Mouse (Mus musculus): ENCODE data around the gene Pdk3. TPM values are rescaled to one million over a fixed set of nuclear protein-coding genes. Genes with fewer than 3 reads are reported as not detected.

Gene Pdk3
- total and polyA plus RNA-seq, 3 experiments: 25.5 to 84.4 (median 47.7) TPM

- H3K4me1 ChIP-seq (ENCODE audit: control insufficient read depth in 1 of 2, insufficient read depth in 2 of 2): no peaks in the 10 kb centered on the region
- H3K79me2 ChIP-seq (replicated peaks; ENCODE audit: control insufficient read depth, extremely low read depth, insufficient read depth, poor library complexity, severe bottlenecking): no peaks in the 10 kb centered on the region
- no peak for TF ChIP-seq RCOR1 (conservative IDR thresholded peaks at IDR 0.05; ENCODE audit: low read depth, low read length)
- no peak for TF ChIP-seq HCFC1 (IDR thresholded peaks at IDR 0.05; ENCODE audit: low read depth, low read length)
- no peak for TF ChIP-seq MAZ (IDR thresholded peaks at IDR 0.05; ENCODE audit: low read depth, low read length)
- TF ChIP-seq POLR2A (IDR thresholded peaks at IDR 0.05; ENCODE audit: low read depth, low read length): no peak
- no peak for TF ChIP-seq KAT2A (IDR thresholded peaks at IDR 0.05; ENCODE audit: insufficient replicate concordance, low read length)
- TF ChIP-seq MEF2A (IDR thresholded peaks at IDR 0.05; ENCODE audit: borderline replicate concordance, low read depth, low read length): no peak
- no peak for TF ChIP-seq ZC3H11A (IDR thresholded peaks at IDR 0.05; ENCODE audit: low read depth, low read length)
- TF ChIP-seq BHLHE40 (IDR thresholded peaks at IDR 0.05; ENCODE audit: low read depth, low read length): no peak
- TF ChIP-seq ZMIZ1 (IDR thresholded peaks at IDR 0.05; ENCODE audit: low read depth, low read length): no peak
- no peak for TF ChIP-seq MYC (IDR thresholded peaks at IDR 0.05; ENCODE audit: low read depth, low read length)
- no peak for TF ChIP-seq CTCF (conservative IDR thresholded peaks at IDR 0.05 in 1 of 2, IDR thresholded peaks at IDR 0.05 in 1 of 2; ENCODE audit: low read depth in 2 of 2, low read length in 2 of 2)
- no peak for TF ChIP-seq EP300 (IDR thresholded peaks at IDR 0.05; ENCODE audit: low read length)
- no peak for TF ChIP-seq ZNF384 (IDR thresholded peaks at IDR 0.05; ENCODE audit: low read depth, low read length)
- TF ChIP-seq RAD21 (IDR thresholded peaks at IDR 0.05; ENCODE audit: low read depth, low read length): no peak
- no peak for TF ChIP-seq ELF1 (IDR thresholded peaks at IDR 0.05; ENCODE audit: low read depth, low read length)
- TF ChIP-seq NELFE (IDR thresholded peaks at IDR 0.05; ENCODE audit: low read depth, low read length): no peak
- dilution Hi-C loops (cut with MboI; ENCODE audit: extremely low pct_ligation_motif_present, extremely low pct_unique_long_range_greater_than_20kb, low sequenced_read_pairs) (no loop called here), in situ Hi-C loops (cut with MboI; ENCODE audit: low pct_ligation_motif_present, low pct_unique_long_range_greater_than_20kb, low sequenced_read_pairs) (loop anchor here (10.0 kb wide), 1 partner anchor 136 kb away; no protein-coding TSS in a partner anchor)
- DNase-seq (ENCODE audit: extremely low read depth): no peak
- H3K9me3 ChIP-seq (replicated peaks; ENCODE audit: low read length): no peaks in the 10 kb centered on the region
- H3K27ac ChIP-seq (ENCODE audit: insufficient read depth, low read depth): no peak overlapping the region
- no peak overlapping the region for H3K4me2 ChIP-seq (ENCODE audit: insufficient read depth, low read depth, poor library complexity, severe bottlenecking)
- no peaks in the 10 kb centered on the region for H3K27me3 ChIP-seq (replicated peaks)
- no peaks in the 10 kb centered on the region for H3K36me3 ChIP-seq (replicated peaks in 1 of 2; ENCODE audit: control insufficient read depth in 1 of 2, insufficient read depth in 1 of 2, low read length in 1 of 2)
- H3K9ac ChIP-seq (ENCODE audit: insufficient read depth, low read depth): no peak overlapping the region
- H3K4me3 ChIP-seq (replicated peaks in 1 of 3; ENCODE audit: low read depth in 2 of 3, low read length in 2 of 3, poor library complexity in 1 of 3): no peak overlapping the region
Measured at GRCm38 (mm10) chrX:93749165-93749564, 82.8 kb downstream of the Pdk3 start.

- TF ChIP-seq HCFC1 (IDR thresholded peaks at IDR 0.05; ENCODE audit: low read depth, low read length): no peak
- TF ChIP-seq POLR2AphosphoS2 (IDR thresholded peaks at IDR 0.05; ENCODE audit: low read depth, low read length): no peak
- no peak for TF ChIP-seq SMC3 (IDR thresholded peaks at IDR 0.05; ENCODE audit: low read depth, low read length)
- no peak for TF ChIP-seq CTCF (conservative IDR thresholded peaks at IDR 0.05 in 1 of 2, IDR thresholded peaks at IDR 0.05 in 1 of 2; ENCODE audit: low read depth in 2 of 2, low read length in 2 of 2)
- no peak for TF ChIP-seq MXI1 (IDR thresholded peaks at IDR 0.05; ENCODE audit: low read depth, low read length)
- TF ChIP-seq ZNF384 (IDR thresholded peaks at IDR 0.05; ENCODE audit: low read depth, low read length): no peak
- no peak for TF ChIP-seq MAX (IDR thresholded peaks at IDR 0.05; ENCODE audit: low read length)
- no peak for TF ChIP-seq RCOR1 (conservative IDR thresholded peaks at IDR 0.05; ENCODE audit: low read depth, low read length)
- no peak for TF ChIP-seq UBTF (IDR thresholded peaks at IDR 0.05; ENCODE audit: low read depth, low read length)
- no peak for TF ChIP-seq ZC3H11A (IDR thresholded peaks at IDR 0.05; ENCODE audit: low read depth, low read length)
- H3K36me3 ChIP-seq (replicated peaks in 1 of 2; ENCODE audit: control insufficient read depth in 1 of 2, insufficient read depth in 1 of 2, low read length in 1 of 2): no peaks in the 10 kb centered on the region
- H3K79me2 ChIP-seq (replicated peaks; ENCODE audit: control insufficient read depth, extremely low read depth, insufficient read depth, poor library complexity, severe bottlenecking): no peaks in the 10 kb centered on the region
- H3K4me1 ChIP-seq (ENCODE audit: control insufficient read depth in 1 of 2, insufficient read depth in 2 of 2): peaks cover 0 to 6% of the 10 kb centered on the region in 2 experiments; a peak in 1 of 4 replicates
- H3K4me2 ChIP-seq (ENCODE audit: insufficient read depth, low read depth, poor library complexity, severe bottlenecking): no peak overlapping the region
- no peak for DNase-seq (ENCODE audit: extremely low read depth)
- no peaks in the 10 kb centered on the region for H3K27me3 ChIP-seq (replicated peaks)
- no peak overlapping the region for H3K9ac ChIP-seq (ENCODE audit: insufficient read depth, low read depth)
- dilution Hi-C loops (cut with MboI; ENCODE audit: extremely low pct_ligation_motif_present, extremely low pct_unique_long_range_greater_than_20kb, low sequenced_read_pairs): no loop called here
- H3K9me3 ChIP-seq (replicated peaks; ENCODE audit: low read length): no peaks in the 10 kb centered on the region
- in situ Hi-C loops (cut with MboI; ENCODE audit: low pct_ligation_motif_present, low pct_unique_long_range_greater_than_20kb, low sequenced_read_pairs): no loop called here
- no peak overlapping the region for H3K27ac ChIP-seq (ENCODE audit: insufficient read depth, low read depth)
- no peak overlapping the region for H3K4me3 ChIP-seq (replicated peaks in 1 of 3; ENCODE audit: low read depth in 2 of 3, low read length in 2 of 3, poor library complexity in 1 of 3)
Measured at GRCm38 (mm10) chrX:93732975-93733748, 98.8 kb downstream of the Pdk3 start.
